Mouse (Mus musculus): ENCODE measurements at regions not wholly inside any gene's neighbourhood (a gene's known extent, or its start where the extent isn't known, plus 50 kb on each side); places are given as distances from the start of the nearest gene placed in this dataset.

DNA sequence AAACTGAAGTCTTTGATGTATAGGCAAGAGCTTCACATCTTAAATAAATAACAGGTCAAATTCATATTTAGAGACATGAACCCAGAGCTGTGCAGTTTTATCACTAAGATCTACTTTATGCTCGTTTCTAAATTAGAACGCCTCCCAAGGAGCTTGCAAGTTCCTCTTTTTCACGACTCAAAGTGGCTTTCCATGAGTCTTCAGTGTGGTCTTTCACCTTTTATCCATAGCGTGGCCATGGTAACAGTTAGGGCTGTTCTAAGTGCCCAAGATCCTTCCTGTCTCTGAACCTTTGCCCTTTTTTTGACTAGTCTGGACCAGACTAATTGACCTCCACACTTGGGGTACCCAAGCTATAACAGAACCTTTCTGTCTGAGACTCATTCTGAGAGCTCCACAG lies 290.5 kb downstream of the Insc start:
- TF ChIP-seq POLR2A (IDR thresholded peaks at IDR 0.05; ENCODE audit: extremely low read depth, insufficient read depth, low read length) = no peak
- TF ChIP-seq CTCF (IDR thresholded peaks at IDR 0.05; ENCODE audit: low read depth, low read length) = no peak
